Mouse (Mus musculus) liver, embryonic 16.5 days (tissue): ENCODE data around the gene Lsm2. TPM values are rescaled to one million over a fixed set of nuclear protein-coding genes. Genes with fewer than 3 reads are reported as not detected.
"Not testable (repeated sequence)": the region's sequence is repeated elsewhere in the genome, so short reads cannot be mapped to it uniquely, and the experiment has no call there.

ENCODE experiments used
- ATAC-seq: fragments of 200-750 bp; cut with Nextera tagmentation; 2 replicates; pipeline ENCODE4 v1.8.0; 2017; ENCODE audit warnings: low read depth, mild to moderate bottlenecking, moderate number of reproducible peaks, moderate library complexity
- H3K27ac ChIP-seq: fragments of 300-500 bp; sonication (generic); 2 replicates; pipeline ENCODE4 v1.5.1; 2014; ENCODE audit warnings: mild to moderate bottlenecking, low read length
- H3K27me3 ChIP-seq: fragments of 300-500 bp; sonication (generic); 2 replicates; pipeline ENCODE4 v1.6.1; 2014; ENCODE audit warnings: low read depth, low read length, mixed read lengths; ENCODE audit not compliant: control insufficient read depth, insufficient read depth
- H3K36me3 ChIP-seq: fragments of 300-500 bp; sonication (generic); 2 replicates; pipeline ENCODE4 v1.6.1; 2014; ENCODE audit warnings: mild to moderate bottlenecking; ENCODE audit not compliant: control insufficient read depth, insufficient read depth
- H3K4me1 ChIP-seq: fragments of 300-500 bp; sonication (generic); 2 replicates; pipeline ENCODE4 v1.6.1; 2014; ENCODE audit warnings: low read depth, low read length, mixed read lengths; ENCODE audit not compliant: control insufficient read depth
- H3K4me2 ChIP-seq: fragments of 300-500 bp; sonication (generic); 2 replicates; pipeline ENCODE4 v1.6.1; 2014; ENCODE audit warnings: low read depth, low read length, mixed read lengths
- H3K4me3 ChIP-seq: fragments of 300-500 bp; sonication (generic); 2 replicates; pipeline ENCODE4 v1.5.1; 2014; ENCODE audit warnings: low read depth, mild to moderate bottlenecking, low read length
- H3K9ac ChIP-seq: fragments of 300-500 bp; sonication (generic); 2 replicates; pipeline ENCODE4 v1.6.1; 2014; ENCODE audit warnings: low read depth, low read length
- H3K9me3 ChIP-seq: fragments of 300-500 bp; sonication (generic); replicated peaks from 2 replicates; pipeline ENCODE4 v1.6.1; 2016; ENCODE audit warnings: low read length; ENCODE audit not compliant: control insufficient read depth
- WGBS: fragments of 180-500 bp; shearing (Covaris S2); extraction: QIAGEN DNeasy Blood & Tissue Kit; methylation state at CpG from one replicate; pipeline ENCODE4 v1.1.7; 2014; ENCODE audit not compliant: insufficient replicate concordance; 5-methylcytosine and 5-hydroxymethylcytosine counted together
- polyA plus RNA-seq: library from polyadenylated mRNA; unstranded; fragments of >200 nt; fragmentation: Nextera tagmentation; extraction: Ambion mirVana; gene quantifications from 2 replicates; pipeline ENCODE4 v1.2.1, GENCODE M21; 2015

The Lsm2 gene
- polyA plus RNA-seq, 1 experiment from 2014 or later = 97.6 TPM

DNA sequence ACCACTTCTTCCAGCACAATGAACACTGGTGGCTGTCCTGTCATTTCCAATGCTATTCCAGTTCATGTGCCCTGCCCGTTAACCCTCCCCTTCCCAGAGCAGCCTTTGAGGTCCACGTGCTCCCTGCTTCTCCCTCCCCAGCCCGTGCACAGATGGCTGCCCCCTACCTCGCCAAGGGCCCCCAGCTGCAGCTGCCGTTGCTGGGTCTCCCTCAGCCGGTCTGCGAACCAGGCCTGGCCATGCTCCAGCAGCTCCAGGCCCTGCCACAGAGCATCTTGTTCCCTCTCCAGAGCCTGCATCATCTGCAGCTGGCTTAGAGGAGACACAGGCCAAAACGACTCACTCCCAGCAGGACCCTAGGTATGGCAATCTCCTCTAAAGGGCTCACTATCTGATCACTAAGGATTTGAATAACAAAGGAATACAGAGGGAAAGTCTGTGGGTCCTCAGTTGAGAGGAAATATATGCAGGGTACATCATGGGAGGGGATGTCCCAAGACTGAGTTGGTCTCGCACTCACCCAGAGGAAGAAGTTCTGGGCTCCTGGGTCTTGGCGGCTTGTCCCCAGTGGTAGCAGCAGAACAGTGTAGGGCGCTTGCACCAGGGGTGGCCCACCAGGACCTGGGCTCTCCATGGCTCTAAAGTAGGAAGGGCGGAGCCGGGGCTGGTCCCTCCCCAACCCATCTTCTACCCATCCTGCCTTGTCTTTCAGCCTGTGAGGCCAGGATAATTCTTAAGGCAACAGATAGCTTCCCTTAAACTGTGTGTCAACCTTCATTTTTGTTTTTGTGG, 45.8 kb downstream of the Lsm2 start, which contains the start of gene Sapcd1:
Gene Sapcd1, minus strand, starts transcription at position 740 of the 792 bp plus-strand sequence.
- no peaks in the 10 kb centered on the region for H3K36me3 ChIP-seq
- no peak within 1 kb of the TSS for H3K4me3 ChIP-seq
- H3K9ac ChIP-seq = no peak within 1 kb of the TSS
- H3K27ac ChIP-seq = no peak within 1 kb of the TSS
- WGBS = 49% methylated on average over 13 of the region's 13 CpGs
- H3K9me3 ChIP-seq = no peaks in the 10 kb centered on the region
- no peak within 1 kb of the TSS for H3K4me2 ChIP-seq
- peaks cover 31% of the 10 kb centered on the region for H3K4me1 ChIP-seq
- H3K27me3 ChIP-seq = no peaks in the 10 kb centered on the region
- no peak for ATAC-seq

DNA sequence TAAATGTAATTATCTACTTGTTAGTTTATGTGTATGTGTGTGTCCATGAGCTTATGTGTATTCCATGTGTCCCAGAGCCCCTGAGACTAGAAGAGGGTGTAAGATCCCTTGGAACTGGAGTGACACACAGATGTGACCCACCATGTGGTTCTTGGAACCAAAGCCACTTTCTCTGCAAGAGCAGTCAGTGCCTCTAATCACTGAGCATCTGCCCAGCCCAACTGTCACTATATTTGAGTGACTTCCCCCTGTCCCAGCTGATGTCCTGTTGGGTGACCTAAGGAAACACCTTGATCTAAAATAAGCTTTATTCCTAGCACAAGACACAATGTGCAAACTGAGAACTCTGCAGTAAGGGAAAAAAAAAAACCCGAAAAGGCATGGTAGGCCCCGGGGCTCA, 46.7 kb downstream of the Lsm2 start:
- Histone ChIP-seq H3K4me3 (no peak overlapping the region), H3K27ac (no peak overlapping the region), H3K9me3 (no peaks in the 10 kb centered on the region), H3K27me3 (no peaks in the 10 kb centered on the region), H3K9ac (no peak overlapping the region), H3K4me2 (no peak overlapping the region), H3K36me3 (no peaks in the 10 kb centered on the region), H3K4me1 (peaks cover 24% of the 10 kb centered on the region)
- WGBS = 63% methylated on average over 2 of the region's 2 CpGs
- no peak for ATAC-seq

DNA sequence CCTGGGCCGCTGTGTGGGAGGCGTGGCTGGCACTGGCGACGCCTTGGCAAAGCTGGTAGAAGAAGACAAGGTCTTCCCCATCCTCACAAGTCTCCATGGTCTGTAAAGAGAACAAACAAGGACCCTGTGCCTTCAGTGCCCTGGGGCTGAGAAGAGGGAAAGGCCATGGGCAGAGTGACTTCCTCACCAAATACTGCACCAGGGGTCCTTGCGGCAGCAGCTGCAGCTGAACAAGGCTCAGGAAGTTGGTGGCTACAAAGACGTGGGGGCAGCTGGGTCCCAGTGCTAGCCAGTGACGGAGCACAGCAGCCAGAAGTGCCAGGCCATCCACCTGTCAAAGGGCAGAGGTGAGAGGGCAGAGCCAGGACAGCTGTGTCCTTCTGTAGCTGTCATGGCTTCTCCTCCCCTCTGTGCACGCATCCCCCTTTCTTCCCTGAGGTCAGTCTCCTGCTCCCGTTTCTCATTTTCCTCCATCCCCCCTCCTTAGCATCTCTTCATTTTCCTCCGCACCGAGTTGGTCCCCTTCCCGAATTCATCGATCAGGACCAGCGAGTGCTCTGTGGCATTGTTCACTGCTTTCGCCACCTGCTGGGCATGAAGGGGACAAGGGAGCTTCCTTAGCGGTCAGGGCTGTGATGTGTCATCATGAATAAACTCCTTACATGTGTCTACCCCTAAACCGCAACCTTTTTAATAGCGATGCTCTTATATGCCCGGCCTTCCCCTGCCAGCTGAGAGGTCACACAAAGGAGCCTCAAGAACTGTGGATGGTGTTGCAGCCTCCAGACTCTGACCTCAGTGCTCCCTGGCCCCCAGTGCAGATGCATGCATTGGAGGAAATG, 48.2 kb downstream of the Lsm2 start:
- Histone ChIP-seq H3K4me3 (no peak overlapping the region), H3K9ac (no peak overlapping the region), H3K27me3 (no peaks in the 10 kb centered on the region), H3K9me3 (no peaks in the 10 kb centered on the region), H3K4me2 (no peak overlapping the region), H3K4me1 (peaks cover 15% of the 10 kb centered on the region), H3K36me3 (no peaks in the 10 kb centered on the region), H3K27ac (no peak overlapping the region)
- no peak for ATAC-seq
- 31% methylated on average over 19 of the region's 19 CpGs for WGBS

DNA sequence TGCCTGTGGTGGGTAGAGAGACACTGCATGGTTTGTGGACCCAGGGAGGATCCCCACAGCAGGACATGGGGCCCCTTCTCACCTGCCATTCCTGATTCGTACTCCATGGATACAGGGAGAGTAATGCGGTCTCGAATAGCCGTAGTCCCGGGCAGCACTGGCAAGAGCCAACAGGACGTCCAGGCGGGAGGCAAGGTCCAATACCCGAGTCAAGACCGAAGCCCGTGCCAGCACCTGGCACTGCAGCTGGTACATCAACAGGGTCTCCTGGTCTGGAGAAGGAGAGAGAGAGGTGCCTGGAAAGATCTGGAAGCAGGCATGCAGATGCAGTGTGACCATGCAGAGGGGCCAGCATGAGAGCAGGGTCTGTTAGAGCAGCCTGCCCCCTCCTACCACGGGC, 49.6 kb downstream of the Lsm2 start:
- Histone ChIP-seq H3K4me3 (no peak overlapping the region), H3K27ac (no peak overlapping the region), H3K9me3 (no peaks in the 10 kb centered on the region), H3K27me3 (no peaks in the 10 kb centered on the region), H3K36me3 (no peaks in the 10 kb centered on the region), H3K4me1 (peaks cover 15% of the 10 kb centered on the region), H3K4me2 (no peak overlapping the region), H3K9ac (no peak overlapping the region)
- 85% methylated on average over 11 of the region's 11 CpGs for WGBS
- ATAC-seq = no peak

DNA sequence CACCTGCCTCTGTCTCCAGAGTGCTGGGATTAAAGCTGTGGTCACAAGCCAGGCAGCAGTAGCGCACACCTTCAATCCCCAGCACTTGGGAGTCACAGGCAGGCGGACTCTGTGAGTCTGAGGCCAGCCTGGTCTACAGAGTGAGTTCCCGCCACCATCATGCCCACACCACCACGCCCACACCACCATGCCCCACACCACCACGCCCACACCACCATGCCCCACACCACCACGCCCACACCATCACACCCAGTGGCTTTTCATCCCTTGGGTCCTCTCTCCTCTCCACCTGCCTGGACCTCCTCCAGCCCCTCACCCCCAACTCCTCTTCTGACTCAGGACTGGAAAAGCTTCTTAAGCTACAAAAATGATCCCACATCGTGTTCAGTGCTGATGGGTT, 50.2 kb downstream of the Lsm2 start:
- peaks cover 15% of the 10 kb centered on the region for H3K4me1 ChIP-seq
- H3K9ac ChIP-seq = no peak overlapping the region
- H3K27ac ChIP-seq = no peak overlapping the region
- 67% methylated on average over 7 of the region's 7 CpGs for WGBS
- H3K27me3 ChIP-seq = no peaks in the 10 kb centered on the region
- no peak overlapping the region for H3K4me2 ChIP-seq
- no peak overlapping the region for H3K4me3 ChIP-seq
- 0 out of 2 replicates have a peak, but pooled peaks have one; percentile 44 for ATAC-seq
- H3K9me3 ChIP-seq = no peaks in the 10 kb centered on the region
- H3K36me3 ChIP-seq = no peaks in the 10 kb centered on the region

DNA sequence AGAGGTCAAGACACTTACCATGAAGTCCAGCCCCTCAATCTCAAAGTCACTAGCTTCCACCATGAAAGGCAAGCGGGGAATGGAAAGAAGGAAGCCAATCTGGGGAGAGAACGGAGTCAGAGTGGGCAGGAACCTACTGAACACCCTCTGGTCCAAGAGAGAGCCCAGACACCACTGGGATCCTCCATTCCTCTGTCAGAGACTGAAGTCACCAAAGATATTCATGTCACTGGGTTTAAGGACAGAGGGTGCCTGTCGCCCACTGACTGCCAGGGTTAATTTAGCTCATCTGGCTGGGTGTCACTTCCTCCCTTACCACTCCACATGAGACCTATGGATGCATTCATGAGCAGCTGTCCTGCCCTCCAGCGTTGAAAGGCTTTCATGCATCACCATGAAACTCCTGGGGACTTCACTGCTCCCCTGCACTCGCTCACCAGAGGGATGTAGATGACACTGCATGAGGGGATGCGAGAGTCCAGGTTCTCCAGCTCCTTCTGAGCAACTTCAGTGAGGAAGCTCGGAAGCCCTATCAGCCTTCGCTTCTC, 50.7 kb downstream of the Lsm2 start:
- Histone ChIP-seq H3K9ac (no peak overlapping the region), H3K4me2 (no peak overlapping the region), H3K9me3 (no peaks in the 10 kb centered on the region), H3K4me3 (no peak overlapping the region), H3K27me3 (no peaks in the 10 kb centered on the region), H3K4me1 (peaks cover 12% of the 10 kb centered on the region), H3K27ac (no peak overlapping the region), H3K36me3 (no peaks in the 10 kb centered on the region)
- ATAC-seq = no peak
- 66% methylated on average over 8 of the region's 8 CpGs for WGBS

DNA sequence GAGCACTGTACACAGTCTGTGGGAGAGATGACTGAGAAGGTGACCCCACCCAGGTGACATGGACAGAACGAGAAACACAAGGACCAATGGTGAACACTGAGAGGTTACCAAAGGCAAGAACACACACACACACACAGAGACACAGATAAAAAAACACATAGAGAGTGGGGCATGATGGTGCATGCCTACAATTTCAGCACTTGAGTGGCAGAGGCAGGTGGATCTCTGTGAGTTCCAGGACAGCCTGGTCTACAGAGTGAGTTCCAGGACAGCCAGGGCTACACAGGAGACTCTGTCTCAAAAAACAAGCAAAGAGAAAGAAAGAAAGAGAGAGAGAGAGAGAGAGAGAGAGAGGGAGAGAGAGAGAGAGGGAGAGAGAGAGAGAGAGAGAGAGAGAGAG, 52.0 kb downstream of the Lsm2 start:
- H3K27ac ChIP-seq, H3K27me3 ChIP-seq, H3K36me3 ChIP-seq, H3K9me3 ChIP-seq, ATAC-seq, H3K9ac ChIP-seq, H3K4me2 ChIP-seq, H3K4me1 ChIP-seq, H3K4me3 ChIP-seq: not testable (repeated sequence)
- WGBS = 47% methylated on average over 1 of the region's 1 CpGs

DNA sequence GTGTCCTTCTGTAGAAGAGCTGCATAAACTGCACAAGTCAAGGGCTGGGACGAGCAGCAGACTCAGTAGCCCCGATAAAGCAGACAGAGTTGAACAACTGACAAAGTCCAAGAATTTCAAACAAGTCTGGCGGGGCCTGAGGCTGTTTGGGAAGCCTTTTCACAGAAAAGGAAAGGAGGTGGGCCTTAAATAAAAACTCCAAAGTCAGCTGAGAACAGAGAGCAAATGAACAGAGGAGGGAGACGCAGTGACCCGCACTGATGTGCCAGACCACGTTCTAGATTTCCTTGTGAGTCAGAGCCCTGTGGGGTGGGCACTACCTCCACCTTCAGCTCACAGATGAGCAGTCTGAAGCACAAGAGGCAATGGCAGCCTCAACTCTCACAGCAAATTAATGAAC, 53.2 kb downstream of the Lsm2 start:
- Histone ChIP-seq H3K9me3 (no peaks in the 10 kb centered on the region), H3K4me2 (no peak overlapping the region), H3K27me3 (no peaks in the 10 kb centered on the region), H3K4me1 (peaks cover 10% of the 10 kb centered on the region), H3K36me3 (no peaks in the 10 kb centered on the region), H3K27ac (no peak overlapping the region), H3K9ac (no peak overlapping the region), H3K4me3 (no peak overlapping the region)
- 59% methylated on average over 6 of the region's 6 CpGs for WGBS
- ATAC-seq = no peak
